Mouse (Mus musculus) limb, embryonic 15.5 days (tissue): ENCODE data around the gene Fam166b. TPM values are rescaled to one million over a fixed set of nuclear protein-coding genes. Genes with fewer than 3 reads are reported as not detected.

Experiments
- ATAC-seq: fragments of 200-750 bp; cut with Nextera tagmentation; 2 replicates; pipeline ENCODE4 v1.8.0; 2017; ENCODE audit warnings: low read depth, moderate TSS enrichment; ENCODE audit not compliant: insufficient number of reproducible peaks, low FRiP score, low TSS enrichment
- H3K27ac ChIP-seq: fragments of 300-500 bp; sonication (generic); 2 replicates; pipeline ENCODE4 v1.5.1; 2015; ENCODE audit warnings: moderate library complexity, mild to moderate bottlenecking, inconsistent platforms
- H3K27me3 ChIP-seq: fragments of 300-500 bp; sonication (generic); 2 replicates; pipeline ENCODE4 v1.6.1; 2015; ENCODE audit warnings: inconsistent platforms
- H3K36me3 ChIP-seq: fragments of 300-500 bp; sonication (generic); 2 replicates; pipeline ENCODE4 v1.6.1; 2015; ENCODE audit warnings: inconsistent platforms
- H3K4me1 ChIP-seq: fragments of 300-500 bp; sonication (generic); 2 replicates; pipeline ENCODE4 v1.6.1; 2015; ENCODE audit warnings: inconsistent platforms
- H3K4me2 ChIP-seq: fragments of 300-500 bp; sonication (generic); 2 replicates; pipeline ENCODE4 v1.6.1; 2015; ENCODE audit warnings: mild to moderate bottlenecking, inconsistent platforms
- H3K4me3 ChIP-seq: fragments of 300-500 bp; sonication (generic); 2 replicates; pipeline ENCODE4 v1.5.1; 2015; ENCODE audit warnings: mild to moderate bottlenecking, inconsistent platforms
- H3K9ac ChIP-seq: fragments of 300-500 bp; sonication (generic); 2 replicates; pipeline ENCODE4 v1.6.1; 2015; ENCODE audit warnings: inconsistent platforms
- H3K9me3 ChIP-seq: fragments of 300-500 bp; sonication (generic); 2 replicates; pipeline ENCODE4 v1.6.1; 2016; ENCODE audit warnings: inconsistent platforms
- WGBS: fragments of 180-500 bp; shearing (Covaris S2); methylation state at CpG from one replicate; pipeline ENCODE4 v1.1.7; 2015; 5-methylcytosine and 5-hydroxymethylcytosine counted together
- polyA plus RNA-seq: library from polyadenylated mRNA; unstranded; fragments of >200 nt; fragmentation: Nextera tagmentation; extraction: Ambion mirVana; gene quantifications from 2 replicates; pipeline ENCODE4 v1.2.1, GENCODE M21; 2015

Fam166b gene
- polyA plus RNA-seq, 1 experiment from 2014 or later = 0.17 TPM

GRCm38 (mm10) chr4:43417269-43418062, 11.5 kb downstream of the Fam166b start:
- Histone ChIP-seq H3K4me2 (no peak overlapping the region), H3K9me3 (no peaks in the 10 kb centered on the region), H3K36me3 (peaks cover 53% of the 10 kb centered on the region), H3K4me1 (0 out of 2 replicates have a peak, but pooled peaks cover 7% of the 10 kb centered on the region), H3K27me3 (no peaks in the 10 kb centered on the region), H3K27ac (no peak overlapping the region), H3K9ac (no peak overlapping the region), H3K4me3 (no peak overlapping the region)
- no peak for ATAC-seq
- WGBS = 80% methylated on average over 16 of the region's 16 CpGs

DNA sequence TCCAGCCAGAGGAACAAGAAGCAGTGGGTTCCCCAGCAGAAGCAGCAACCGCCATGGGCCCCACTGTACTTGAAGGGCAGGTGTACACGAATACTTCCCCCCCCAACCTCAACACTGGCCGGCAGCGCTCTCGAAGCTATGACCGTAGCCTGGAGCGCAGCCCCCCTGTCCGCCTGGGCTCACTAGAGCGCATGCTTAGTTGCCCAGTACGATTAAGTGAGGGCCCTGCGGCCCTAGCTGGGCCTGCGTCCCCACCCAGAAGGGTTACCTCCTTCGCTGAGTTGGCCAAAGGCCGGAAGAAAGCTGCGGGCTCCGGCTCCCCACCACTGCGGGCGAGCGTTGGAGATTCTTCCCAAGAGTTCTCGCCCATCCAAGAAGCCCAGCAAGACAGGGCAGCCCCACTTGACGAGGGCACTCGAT, 12.9 kb downstream of the Fam166b start:
- Histone ChIP-seq H3K4me3 (no peak overlapping the region), H3K9me3 (no peaks in the 10 kb centered on the region), H3K9ac (no peak overlapping the region), H3K36me3 (peaks cover 45% of the 10 kb centered on the region), H3K4me1 (0 out of 2 replicates have a peak, but pooled peaks cover 7% of the 10 kb centered on the region), H3K27ac (no peak overlapping the region), H3K27me3 (no peaks in the 10 kb centered on the region), H3K4me2 (no peak overlapping the region)
- WGBS = 91% methylated on average over 22 of the region's 22 CpGs
- no peak for ATAC-seq

DNA sequence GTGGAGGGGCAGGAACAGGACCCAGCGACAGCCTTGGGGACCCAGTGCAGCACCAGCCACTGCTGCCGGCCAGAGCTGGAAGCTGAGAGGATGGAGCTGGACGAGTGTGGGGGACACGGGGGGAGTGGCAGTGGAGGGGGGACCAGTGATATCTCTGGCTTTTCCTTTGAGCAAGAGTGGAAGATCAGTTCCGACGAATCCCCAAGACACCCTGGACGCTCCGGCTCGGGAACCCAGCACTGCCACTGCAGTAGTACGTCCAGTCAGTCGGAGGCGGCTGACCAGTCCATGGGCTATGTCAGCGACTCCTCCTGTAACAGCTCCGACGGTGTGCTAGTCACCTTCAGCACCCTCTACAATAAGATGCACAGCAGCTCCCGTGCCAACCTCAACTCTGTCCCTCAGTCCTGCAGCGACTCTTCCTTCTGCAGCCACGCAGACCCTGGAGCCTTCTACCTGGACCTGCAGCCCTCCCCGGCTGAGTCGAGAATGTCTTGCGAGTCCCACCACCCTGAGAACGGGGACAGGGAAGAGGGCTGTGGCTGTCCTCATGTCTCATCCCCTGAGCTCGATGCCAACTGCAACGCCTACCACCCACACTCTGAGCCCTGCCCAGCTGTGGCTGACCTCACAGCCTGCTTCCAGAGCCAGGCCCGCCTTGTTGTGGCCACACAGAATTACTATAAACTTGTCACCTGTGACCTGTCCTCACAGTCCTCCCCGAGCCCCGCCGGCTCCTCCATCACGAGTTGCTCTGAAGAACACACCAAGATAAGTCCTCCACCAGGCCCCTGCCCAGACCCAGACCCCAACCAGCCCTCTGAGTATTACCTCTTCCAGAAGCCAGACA, 13.5 kb downstream of the Fam166b start:
- Histone ChIP-seq H3K9me3 (no peaks in the 10 kb centered on the region), H3K9ac (no peak overlapping the region), H3K4me3 (no peak overlapping the region), H3K27me3 (no peaks in the 10 kb centered on the region), H3K36me3 (peaks cover 43% of the 10 kb centered on the region), H3K27ac (no peak overlapping the region), H3K4me1 (0 out of 2 replicates have a peak, but pooled peaks cover 7% of the 10 kb centered on the region), H3K4me2 (no peak overlapping the region)
- ATAC-seq = no peak
- 90% methylated on average over 29 of the region's 29 CpGs for WGBS

DNA sequence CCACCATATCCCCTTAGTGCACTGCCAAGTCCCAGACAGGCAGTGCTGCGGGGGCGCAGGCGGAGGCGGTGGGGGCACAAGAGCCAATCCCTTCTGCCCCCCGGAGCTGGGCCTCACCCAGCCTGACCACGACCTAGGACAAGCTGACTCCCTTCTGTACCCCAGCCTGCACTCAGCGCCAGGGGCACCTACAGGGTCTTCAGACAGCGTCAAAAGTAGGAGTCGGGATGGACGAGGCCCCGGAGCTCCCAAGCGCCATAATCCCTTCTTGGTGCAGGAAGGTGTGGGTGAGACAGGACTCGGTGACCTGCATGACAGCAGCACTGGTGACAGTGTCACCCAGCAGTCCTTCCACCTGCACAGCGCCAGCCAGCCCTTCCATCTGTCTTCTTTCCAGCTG, 14.2 kb downstream of the Fam166b start:
- ATAC-seq = no peak
- Histone ChIP-seq H3K9ac (no peak overlapping the region), H3K27ac (no peak overlapping the region), H3K4me3 (no peak overlapping the region), H3K9me3 (no peaks in the 10 kb centered on the region), H3K36me3 (peaks cover 43% of the 10 kb centered on the region), H3K27me3 (no peaks in the 10 kb centered on the region), H3K4me1 (0 out of 2 replicates have a peak, but pooled peaks cover 3% of the 10 kb centered on the region), H3K4me2 (no peak overlapping the region)
- 91% methylated on average over 14 of the region's 14 CpGs for WGBS

DNA sequence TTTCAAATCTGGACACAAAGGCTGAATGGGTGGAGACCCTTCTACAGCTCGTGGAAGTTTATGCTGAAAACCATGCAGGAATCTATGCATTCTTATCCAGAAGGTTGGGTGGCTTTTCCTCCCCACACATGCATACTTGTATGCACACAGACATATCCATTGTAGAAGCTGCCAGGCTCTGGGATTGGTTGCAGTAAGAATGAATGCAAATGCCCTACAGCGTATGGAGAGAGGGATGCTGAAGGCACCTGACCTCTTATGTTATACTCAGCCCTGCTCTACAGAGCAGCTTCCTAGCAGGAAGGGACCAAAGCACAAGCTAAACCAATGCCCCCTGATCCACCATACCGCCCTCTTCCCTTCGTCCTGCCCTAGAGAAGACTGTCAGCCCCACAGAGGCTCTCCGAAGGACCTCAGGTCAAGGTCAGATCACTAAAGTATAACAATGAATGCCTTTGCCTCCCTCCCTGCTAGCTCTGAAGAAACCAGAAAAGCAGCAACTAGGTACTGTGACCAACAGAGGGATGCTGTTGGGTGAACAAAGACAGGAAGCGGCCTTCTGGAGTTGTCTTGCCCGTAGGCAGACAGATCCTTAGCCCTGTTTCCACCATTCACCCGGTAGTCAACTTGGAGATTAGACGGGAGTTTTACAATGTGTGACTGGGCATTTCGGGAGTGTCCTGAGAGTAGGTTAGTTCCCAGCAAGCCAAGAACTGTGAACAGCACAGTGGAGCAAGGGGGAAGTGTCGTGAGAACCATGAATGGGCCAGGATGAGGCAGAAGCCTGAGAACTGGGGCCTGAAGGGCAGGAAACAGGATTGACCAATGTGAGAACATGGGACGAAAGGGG, 21.6 kb downstream of the Fam166b start:
- H3K4me3 ChIP-seq = peak overlapping the region; percentile 55
- no peaks in the 10 kb centered on the region for H3K9me3 ChIP-seq
- H3K4me2 ChIP-seq = peak overlapping the region; percentile 63
- no peaks in the 10 kb centered on the region for H3K27me3 ChIP-seq
- peaks cover 8% of the 10 kb centered on the region; the same call in 1 of the 2 replicates for H3K36me3 ChIP-seq
- H3K4me1 ChIP-seq = peaks cover 33% of the 10 kb centered on the region
- H3K27ac ChIP-seq = peak overlapping the region; percentile 89
- peak overlapping the region; percentile 52 for H3K9ac ChIP-seq
- no peak for ATAC-seq
- WGBS = 69% methylated on average over 12 of the region's 12 CpGs

DNA sequence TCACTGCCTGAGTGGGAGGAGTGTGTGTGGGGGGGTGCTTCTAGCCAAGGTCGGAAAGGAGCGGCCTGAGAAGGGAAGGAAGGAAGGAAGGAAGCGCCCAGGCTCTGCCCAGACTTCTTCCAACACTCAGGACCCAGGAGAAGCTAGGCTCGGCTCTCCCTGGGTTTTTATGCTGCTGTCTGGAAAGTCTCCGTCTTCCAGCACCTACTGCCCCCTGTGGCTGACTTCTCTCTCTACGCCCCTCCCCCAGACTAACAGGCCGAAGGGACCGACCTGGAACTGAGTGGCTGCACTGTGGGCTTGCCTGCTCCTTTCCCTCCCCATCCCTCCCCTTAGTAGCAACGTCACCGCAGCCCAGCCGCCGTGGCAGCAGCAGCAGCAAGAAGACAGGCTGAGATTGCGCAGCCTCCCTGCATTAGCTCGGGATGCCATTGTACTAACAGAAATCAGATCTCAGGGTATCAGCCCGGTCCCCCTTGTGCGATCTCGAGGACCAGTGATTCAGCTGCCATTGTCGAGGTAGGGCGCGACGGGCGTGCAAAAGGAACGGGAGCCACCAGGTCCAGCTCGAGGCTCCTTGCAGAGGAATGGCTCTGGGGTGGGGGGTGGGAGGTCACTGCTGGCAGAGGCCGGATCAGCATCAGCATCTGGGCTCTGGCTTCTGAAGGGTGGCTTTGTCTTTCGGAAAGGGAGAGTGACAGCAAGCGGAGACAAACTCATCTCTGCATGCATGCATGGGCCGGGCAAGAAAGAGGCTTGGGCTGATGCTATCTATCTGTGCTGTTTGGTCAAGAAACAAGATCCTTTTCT, 22.6 kb downstream of the Fam166b start:
- Histone ChIP-seq H3K36me3 (peaks cover 4% of the 10 kb centered on the region; the same call in 1 of the 2 replicates), H3K27ac (peak overlapping the region; percentile 89), H3K4me3 (peak overlapping the region; percentile 55), H3K27me3 (no peaks in the 10 kb centered on the region), H3K4me2 (peak overlapping the region; percentile 63), H3K4me1 (peaks cover 42% of the 10 kb centered on the region), H3K9me3 (no peaks in the 10 kb centered on the region), H3K9ac (peak overlapping the region; percentile 52)
- peak; percentile 92 for ATAC-seq
- WGBS = 3% methylated on average over 28 of the region's 28 CpGs

DNA sequence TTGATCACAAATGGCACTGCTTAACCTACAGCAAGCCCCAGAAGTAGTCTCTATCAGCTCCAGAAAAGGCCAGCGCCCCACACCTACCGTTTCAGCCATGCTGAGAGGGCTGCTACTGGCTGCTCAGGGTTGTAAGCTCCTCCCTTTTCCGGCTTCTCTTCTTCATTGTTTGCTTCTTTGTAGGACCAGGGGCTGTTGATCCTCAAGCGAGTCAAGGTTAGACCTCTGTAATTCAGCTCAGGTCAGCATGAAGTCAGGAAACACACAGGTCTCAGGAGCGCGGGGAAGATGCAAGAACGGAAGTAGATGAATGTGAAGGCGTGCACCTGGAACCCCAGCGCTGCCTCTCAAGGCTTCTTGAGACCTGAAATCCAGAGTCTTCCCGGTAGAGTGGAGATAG, 24.2 kb downstream of the Fam166b start:
- Histone ChIP-seq H3K4me1 (peaks cover 59% of the 10 kb centered on the region), H3K4me2 (no peak overlapping the region), H3K4me3 (no peak overlapping the region), H3K9ac (no peak overlapping the region), H3K9me3 (no peaks in the 10 kb centered on the region), H3K36me3 (0 out of 2 replicates have a peak, but pooled peaks cover 2% of the 10 kb centered on the region), H3K27ac (no peak overlapping the region), H3K27me3 (no peaks in the 10 kb centered on the region)
- WGBS = 94% methylated on average over 10 of the region's 10 CpGs
- ATAC-seq = no peak

DNA sequence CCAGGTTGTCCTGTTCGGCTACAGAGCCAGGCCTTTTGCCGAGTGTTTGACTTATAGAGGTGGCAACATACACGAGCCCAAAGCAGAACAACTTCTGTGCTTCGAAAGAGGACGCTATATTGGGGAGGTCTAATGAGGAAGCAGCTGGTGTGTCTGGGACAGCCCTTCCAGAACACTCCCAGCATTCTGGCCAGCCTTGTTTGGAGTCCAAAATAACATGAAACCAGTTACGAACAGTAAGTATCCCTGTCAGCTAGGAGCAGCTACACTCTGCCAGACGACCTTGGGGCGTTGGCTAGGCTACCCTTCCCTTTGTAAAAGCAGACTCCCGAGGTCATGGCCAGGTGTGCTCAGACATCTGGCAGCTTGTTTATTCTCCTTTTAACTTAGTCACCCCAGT, 26.7 kb downstream of the Fam166b start:
- no peak for ATAC-seq
- H3K9ac ChIP-seq = no peak overlapping the region
- H3K27me3 ChIP-seq = no peaks in the 10 kb centered on the region
- no peak overlapping the region for H3K4me3 ChIP-seq
- no peaks in the 10 kb centered on the region for H3K9me3 ChIP-seq
- 53% methylated on average over 9 of the region's 9 CpGs for WGBS
- peaks cover 66% of the 10 kb centered on the region for H3K4me1 ChIP-seq
- H3K4me2 ChIP-seq = no peak overlapping the region
- H3K36me3 ChIP-seq = no peaks in the 10 kb centered on the region
- H3K27ac ChIP-seq = 0 out of 2 replicates have a peak overlapping the region, but pooled peaks have one; percentile 33

DNA sequence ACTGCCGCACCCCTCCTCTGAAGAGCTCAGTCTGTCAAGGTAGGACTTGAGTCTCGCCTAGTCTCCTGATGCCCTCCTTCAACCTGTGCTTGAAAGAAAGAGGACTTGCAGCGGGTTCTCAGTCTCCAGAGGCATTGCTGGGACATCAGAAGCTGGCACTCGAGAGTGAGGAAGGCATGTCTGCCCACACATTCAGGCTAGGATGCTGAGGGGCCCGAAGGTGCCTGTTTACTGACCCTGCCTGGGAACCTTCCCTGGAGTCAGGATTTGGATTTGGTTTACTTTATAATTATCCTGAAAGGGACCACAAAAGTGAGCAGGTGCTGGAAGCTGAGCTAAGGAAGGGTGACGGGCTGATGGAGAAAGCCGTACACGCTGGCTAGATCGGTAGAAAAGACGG, 27.4 kb downstream of the Fam166b start:
- ATAC-seq = no peak
- 82% methylated on average over 10 of the region's 10 CpGs for whole genome bisulfite sequencing
- no peak overlapping the region for H3K9ac ChIP-seq
- no peak overlapping the region for H3K4me2 ChIP-seq
- no peaks in the 10 kb centered on the region for H3K27me3 ChIP-seq
- no peaks in the 10 kb centered on the region for H3K9me3 ChIP-seq
- H3K4me1 ChIP-seq = peaks cover 67% of the 10 kb centered on the region
- H3K27ac ChIP-seq = no peak overlapping the region; the same call in 1 of the 2 replicates
- H3K36me3 ChIP-seq = no peaks in the 10 kb centered on the region
- H3K4me3 ChIP-seq = no peak overlapping the region

DNA sequence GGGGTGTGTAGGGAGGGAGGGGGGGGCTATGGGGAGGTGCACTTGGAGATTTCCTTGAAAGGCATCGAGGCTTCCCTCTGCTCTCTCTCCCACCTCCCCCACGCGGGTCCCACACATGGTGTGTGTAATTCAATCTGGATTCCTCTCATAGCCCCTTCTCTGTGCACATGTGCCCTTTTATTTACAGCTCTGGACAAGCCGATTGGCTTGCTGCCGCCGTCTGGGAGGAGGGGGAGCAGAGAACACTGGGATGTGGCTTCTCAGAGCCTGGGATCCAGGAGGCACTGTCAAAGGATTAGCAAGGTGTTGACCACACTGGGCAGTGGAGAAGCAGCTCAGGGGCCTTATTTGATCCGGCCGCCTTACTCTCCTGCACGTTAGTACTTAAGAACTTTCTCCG, 28.0 kb downstream of the Fam166b start:
- peaks cover 62% of the 10 kb centered on the region for H3K4me1 ChIP-seq
- no peaks in the 10 kb centered on the region for H3K36me3 ChIP-seq
- no peaks in the 10 kb centered on the region for H3K27me3 ChIP-seq
- no peak overlapping the region for H3K9ac ChIP-seq
- no peaks in the 10 kb centered on the region for H3K9me3 ChIP-seq
- ATAC-seq = peak; percentile 56; the same call in 1 of the 2 replicates
- no peak overlapping the region for H3K27ac ChIP-seq
- no peak overlapping the region for H3K4me2 ChIP-seq
- WGBS = 28% methylated on average over 10 of the region's 10 CpGs
- H3K4me3 ChIP-seq = no peak overlapping the region
